Mouse (Mus musculus): Measurements from ENCODE around the gene 1700019N19Rik.

Gene 1700019N19Rik

DNA sequence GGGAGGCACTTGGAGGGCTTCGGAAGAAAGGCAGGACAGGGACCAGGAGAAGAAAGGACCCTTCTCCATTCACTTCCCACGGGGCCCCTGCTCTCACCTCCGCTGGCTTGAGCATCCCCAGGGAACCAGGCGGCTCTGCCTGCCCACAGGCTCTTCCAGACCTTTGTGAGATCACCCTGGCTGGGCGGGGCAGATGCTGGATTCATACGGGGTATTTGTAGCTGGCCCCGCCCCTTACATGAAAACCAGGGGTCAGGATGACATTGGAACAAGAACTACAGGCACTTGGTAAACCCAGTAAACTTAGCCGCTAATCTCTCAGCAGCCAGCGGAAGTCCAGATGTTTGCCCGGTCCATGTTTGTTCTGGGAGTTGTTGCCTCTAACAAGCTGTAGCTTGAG lies at the start of gene 1700019N19Rik:
1700019N19Rik (minus strand) TSS at position 178 of the 400 bp plus-strand sequence.
- no peak for DNase-seq (ENCODE audit: low read depth, low spot score)

DNA sequence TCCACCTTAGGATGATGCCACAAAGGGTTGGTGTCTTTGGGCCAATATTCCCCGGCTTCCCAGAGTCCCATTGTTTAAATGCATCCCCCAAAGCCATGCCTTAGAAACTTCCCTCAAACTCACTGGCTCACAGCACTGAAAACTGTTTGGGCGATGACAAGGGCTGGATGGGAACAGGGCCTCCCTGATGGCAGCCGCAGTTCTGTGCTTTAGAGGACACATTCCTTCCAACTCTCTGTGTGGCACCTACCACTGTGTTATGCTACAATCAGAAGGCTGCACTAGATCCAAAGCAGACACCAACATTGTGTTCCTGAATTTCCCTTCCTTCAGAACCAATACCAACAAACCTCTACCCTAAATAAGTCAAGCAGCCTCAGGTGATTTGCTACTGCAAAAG lies 49.3 kb upstream of the 1700019N19Rik start:
- no peak for DNase-seq (ENCODE audit: low read depth, low spot score)

DNA sequence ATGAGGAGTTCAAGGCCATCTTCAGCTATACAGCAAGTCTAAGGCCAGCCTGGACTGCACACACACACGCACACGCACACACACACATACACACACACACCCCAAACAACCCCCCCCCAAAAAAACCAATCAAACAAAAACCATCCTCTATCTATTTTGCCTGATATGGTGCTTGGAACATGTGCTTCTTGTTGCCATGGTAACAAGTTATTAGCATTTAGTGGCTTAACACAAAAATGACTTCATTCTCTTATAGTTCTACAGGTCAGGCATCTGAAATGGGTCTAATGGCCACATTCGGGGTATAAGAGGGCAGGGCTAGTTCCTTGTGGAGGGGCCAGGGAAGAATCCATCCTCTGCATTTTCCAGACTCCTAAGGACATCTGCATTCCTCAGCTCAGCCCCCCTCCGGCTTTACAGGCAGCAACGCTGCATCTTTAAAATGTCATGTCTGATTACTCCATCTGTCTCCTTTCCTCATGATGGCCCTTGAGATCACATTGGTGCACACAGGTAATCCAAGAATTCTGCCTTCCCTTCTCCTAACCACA lies 46.5 kb upstream of the 1700019N19Rik start:
- no peak for DNase-seq (ENCODE audit: low read depth, low spot score)

DNA sequence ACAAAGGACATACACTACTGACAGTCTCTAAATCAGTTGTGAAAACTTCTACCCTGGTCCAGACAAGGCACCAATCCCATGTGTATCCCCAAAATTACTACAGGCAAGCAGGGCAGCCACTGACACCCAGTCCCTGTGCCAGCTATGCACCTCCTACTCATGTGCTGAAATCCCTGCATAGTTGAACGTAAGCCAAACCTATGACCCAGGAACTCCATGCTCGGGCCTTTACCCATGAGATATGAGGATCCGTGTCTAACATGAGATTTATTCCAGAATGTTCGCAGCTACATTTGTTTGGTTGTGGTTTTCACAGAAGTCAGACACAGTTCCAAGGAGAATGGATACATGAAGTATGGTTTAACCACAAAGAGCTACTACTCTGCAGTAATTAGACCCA lies 45.5 kb upstream of the 1700019N19Rik start:
- DNase-seq (ENCODE audit: low read depth, low spot score), result no peak

DNA sequence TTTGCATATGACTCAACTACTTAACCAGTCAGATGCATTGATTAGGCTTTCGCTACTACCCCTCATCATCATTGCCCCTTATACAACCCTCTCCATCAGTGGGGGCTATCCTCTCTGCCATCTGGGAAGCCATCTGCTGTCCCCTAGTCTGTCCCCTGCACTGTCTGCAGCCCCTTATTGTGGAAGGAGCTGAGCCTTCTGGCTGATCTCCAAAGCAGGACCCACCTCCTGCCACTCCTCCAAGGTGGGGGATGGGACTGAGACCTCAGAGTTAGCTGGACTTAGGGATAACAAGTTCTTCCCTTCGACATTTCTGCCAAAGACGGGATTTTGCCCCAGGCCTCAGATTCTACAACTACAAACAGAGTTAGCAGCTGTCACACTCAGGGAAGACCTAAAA lies 45.1 kb upstream of the 1700019N19Rik start:
- DNase-seq (ENCODE audit: low read depth, low spot score), result no peak

DNA sequence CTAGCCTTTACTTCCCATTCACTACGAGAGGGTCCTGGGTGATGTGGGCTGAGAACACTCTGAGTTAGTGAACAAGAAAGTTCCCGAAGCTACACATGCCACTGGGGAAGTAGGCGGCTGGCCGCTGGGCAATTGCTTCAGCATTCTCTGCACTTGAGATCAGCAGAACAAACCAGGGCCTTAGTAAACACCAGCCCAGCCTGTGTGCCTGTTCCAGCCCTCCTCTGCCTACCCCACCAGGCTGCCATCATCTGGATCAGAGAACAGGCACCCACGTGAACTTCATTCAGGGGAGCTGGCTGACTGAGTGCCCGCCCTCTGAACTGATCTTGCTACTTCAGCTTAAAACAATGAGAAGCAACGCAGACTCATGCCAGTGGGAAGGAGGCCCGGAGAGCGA lies 44.4 kb upstream of the 1700019N19Rik start:
- DNase-seq (ENCODE audit: low read depth, low spot score), result no peak

DNA sequence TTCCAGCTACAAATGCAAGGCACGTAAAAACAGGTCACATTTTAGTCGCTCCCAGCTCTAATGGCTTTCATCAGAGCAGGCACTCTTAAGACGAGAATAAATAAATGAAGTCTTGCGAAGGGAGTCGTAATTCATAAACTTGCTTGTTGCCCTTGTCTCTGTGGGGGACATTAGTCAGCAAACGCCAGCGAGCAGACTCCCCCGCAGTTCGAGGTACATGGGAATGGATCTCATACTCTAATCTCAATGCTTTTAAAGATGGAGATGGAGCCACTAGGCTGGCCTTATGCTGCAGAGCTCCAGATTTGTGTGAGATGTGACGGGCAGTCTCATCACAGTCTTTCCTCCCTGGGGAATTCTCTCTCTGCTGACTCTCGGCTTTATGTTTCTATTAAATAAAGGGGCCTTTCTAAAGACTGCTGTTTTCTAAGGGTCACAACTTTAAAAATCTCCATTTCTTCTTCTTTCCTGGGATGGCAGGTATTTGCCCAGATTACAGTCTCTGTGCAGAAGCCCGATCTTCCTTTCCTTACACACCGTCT lies 39.4 kb upstream of the 1700019N19Rik start:
- no peak for DNase-seq (ENCODE audit: low read depth, low spot score)

DNA sequence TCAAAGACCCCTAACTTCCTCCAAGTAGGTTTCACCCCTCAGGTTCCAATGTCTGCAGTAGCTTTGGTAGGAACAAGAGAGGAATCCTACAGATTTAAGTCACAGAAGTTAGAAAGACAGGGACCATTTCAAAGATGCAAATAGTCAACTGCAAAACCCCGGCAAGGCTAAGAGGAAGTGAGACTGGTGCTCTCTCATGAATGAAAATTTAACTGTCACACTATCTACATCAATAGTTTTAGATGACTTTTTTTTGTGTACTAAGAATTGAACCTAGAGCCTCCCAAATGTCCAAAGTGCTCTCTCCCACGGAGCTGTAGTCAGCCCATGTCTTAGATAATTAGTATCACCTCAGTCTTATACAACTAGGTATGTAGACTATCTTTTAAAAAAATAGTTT lies 38.7 kb upstream of the 1700019N19Rik start:
- DNase-seq (ENCODE audit: low read depth, low spot score), result no peak

DNA sequence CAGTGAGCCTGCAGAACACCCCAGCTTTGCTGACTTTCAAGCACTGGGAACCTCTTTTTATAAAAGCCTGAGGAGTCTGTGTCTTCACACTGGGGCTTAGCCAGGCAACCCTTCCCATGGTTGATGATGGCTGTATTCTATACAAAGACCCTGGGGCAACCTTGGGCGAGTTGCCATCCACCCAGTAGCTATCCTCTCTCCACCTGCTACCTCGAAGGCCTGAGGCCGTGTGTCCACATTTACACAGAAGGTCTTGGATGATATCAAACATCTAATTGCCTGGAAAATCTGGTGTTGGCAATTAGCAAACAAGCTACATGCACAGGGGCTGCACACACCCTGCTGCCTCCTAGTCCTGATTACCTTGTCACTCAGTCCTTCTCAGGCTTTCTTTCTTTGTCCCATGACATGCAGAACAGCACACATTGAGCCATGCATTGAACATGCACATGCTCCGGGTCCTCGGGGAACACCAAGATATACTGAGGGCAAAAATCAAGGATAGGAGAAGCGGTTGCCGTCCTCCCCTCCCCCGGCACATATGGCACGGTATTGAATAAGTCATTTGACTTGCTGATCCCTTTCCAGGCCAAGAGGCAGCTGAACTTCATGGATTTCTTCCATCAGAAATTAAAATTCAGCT lies 37.1 kb upstream of the 1700019N19Rik start:
- DNase-seq (ENCODE audit: low read depth, low spot score), result no peak

DNA sequence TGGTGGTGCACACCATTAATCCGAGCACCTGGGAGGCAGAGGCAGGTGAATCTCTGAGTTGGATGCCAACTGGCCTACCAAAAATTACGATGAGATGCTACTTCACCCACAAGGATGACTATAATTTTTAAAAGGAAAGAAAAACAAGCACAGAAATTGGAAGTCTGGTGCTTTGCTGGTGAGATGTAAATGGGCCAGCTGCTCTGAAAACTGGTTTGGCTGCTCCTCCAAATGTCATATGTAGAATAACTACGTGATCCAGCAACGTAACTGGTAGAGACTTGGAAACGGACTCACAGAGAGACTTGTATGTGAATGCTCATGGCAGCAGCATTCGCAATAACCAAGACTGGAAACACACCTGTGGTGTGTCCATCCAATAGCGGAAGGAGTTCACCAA lies 35.9 kb upstream of the 1700019N19Rik start:
- no peak for DNase-seq (ENCODE audit: low read depth, low spot score)

DNA sequence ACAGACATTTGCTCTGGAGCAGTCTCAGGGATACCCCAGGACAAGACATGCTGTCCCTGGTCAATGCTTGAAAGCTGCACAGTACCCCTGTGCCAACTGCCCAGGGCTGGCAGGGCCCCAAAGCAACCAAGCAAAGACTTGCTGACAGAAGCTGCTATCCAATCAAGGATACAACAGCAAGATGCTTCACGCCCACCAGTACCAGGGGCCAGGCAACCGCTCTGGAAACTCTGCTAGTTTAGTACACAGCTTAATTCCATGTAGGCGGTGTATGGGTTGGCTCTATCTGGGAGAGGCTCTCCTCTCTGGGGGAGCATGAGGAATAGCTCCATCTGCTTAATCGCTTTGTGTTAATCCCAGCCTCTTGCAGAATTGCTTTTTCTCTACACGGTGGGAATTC lies 35.3 kb upstream of the 1700019N19Rik start:
- DNase-seq (ENCODE audit: low read depth, low spot score), result no peak

DNA sequence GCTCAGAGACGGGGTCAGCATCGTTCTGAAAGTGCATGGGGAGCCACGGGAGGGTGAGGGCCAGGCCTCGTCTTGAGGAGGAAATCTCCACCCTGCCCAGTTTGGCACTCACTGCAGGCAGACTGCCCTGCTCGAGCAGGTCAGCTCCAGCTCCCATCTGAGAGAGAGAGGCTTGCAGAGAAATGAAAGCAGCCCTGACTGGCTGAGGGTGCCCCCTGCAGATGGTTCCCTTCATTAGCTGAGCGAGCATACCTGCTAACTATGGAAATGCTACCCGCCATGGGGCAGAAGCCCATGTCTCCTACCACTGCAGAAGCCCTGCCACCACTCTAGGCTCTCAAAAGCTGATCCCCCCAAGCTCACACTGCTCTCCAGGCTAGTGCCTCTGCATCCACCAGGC lies 33.4 kb upstream of the 1700019N19Rik start:
- no peak for DNase-seq (ENCODE audit: low read depth, low spot score)

DNA sequence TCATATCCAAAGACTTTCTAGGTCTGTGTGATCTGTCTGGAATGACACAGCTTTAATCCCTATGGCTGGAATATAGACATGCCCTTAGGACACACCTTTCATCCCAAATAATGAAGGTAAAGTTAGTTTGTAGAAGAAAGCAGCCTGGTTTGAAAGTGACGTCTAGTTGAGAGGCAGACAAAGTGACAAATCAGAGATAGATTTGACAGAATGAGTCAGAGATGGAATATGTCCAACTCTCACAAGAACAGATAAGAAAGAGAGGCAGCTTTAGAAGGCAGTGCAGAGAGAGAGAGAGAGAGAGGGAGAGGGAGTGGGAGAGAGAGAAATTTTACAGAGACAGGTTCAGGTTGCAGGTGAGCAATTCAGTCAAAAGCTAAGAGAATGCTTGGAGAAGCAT lies 30.1 kb upstream of the 1700019N19Rik start:
- DNase-seq (ENCODE audit: low read depth, low spot score), result no peak

DNA sequence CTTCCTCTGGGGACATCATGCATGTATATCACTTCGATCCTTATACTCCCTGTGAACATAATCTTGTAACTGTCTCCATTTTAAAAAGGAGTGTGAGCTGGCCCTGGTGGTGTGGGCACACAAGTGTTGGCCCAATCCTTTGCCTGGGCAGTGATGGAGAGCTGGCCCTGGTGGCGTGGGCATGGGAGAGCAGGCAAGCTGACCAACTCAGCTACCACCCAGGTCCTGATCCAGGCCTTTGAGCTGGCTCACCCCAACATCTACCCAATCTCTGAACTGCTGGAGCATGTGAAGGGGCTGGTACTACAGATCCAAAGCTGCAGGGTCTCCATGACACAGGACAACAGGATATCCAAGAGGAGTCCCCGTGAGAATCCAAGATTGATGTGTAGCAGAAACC lies 29.0 kb upstream of the 1700019N19Rik start:
- DNase-seq (ENCODE audit: low read depth, low spot score), result no peak

DNA sequence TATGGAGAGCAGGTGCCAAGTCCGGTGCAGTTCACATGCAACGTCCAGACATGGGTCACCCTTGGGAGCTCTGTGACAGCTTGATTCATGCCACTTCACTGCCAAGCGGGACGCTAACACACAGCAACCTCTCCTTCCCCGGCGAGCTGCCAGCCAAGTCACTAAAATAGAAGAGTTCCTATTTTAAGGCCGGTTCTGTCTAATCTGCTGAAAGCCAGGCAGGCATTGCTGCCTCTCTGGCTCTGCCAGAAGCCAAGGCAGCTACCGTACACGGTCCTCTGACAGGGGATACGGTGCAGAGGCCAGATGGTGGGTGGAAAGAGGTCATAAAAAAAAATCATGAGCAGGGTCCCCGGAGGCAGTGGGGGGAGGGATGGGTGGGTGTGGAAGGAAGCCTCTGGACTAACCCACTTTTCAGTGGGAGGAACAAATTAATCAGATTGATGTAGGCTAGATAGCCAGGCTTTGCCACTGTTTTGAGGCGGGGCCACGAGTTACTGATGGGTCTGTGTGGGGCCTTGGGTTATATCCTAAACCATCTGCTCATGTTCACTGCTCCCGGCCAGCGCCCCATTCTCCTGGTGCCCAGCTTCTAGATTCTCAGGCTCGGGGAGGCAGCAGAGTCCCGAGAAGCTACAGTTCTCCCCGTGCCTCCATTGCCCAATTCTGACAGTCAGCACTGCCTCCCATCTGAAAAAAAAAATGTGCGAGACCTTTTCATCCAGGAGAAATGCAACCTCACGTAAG lies 28.4 kb upstream of the 1700019N19Rik start:
- no peak for DNase-seq (ENCODE audit: low read depth, low spot score)

DNA sequence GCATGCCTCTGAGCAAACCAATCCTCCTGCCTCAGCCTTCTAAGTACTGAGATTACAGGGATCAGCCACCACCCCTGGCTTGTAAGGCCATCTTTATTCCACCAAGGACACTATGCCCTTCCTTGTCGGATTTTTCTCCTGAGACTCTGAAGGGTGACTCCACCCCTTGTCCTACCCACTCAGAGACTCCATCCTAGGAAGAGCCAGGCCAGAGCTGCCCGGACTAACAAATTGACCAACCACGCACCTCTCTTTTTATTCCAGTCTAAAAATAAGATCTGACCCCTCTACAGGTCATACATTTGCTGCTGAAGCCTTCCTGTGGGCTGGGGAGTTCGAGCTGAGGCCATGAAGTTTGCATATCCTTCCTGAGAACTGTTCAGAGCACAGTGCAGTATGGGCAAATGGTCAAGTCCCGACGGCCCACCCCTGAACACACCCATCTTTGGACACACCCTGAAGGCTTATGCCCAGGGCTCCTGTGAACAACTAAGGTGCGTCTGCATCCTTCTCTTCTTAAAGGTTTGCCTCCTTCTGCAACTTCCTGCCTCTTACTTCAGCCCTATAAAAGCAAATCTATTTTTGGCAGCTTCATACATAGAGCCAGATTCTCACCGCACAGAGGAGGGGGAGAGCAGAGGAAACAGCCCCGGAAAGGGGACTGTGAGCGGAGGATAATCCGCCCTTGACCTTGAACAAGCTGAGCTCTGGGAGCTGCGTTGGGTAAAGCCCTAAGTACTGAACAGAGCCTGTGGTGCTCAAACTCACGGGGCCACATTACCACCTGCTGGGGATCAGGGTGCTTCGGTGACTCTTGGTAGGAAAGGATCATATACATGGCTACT lies 24.5 kb upstream of the 1700019N19Rik start:
- no peak for DNase-seq (ENCODE audit: low read depth, low spot score)

DNA sequence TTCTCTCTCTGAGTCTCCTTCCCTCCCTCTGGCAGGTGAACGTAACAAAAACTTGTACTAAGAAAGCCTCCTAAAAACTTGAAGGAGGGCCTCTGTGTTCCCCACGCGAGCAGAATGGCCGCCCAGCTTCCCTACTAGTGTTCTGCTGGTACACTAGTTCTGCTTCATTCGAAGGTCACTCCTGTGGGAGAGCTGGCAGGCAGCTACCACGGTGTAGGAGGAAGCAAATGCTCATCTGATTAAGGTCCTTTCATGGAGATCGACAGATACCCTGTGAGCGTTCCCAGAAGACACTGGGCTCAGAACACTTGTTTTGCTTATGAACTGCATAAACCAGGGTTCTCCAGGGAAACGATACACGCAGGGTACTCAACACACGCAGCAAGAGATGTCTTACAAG lies 23.1 kb upstream of the 1700019N19Rik start:
- DNase-seq (ENCODE audit: low read depth, low spot score), result no peak

DNA sequence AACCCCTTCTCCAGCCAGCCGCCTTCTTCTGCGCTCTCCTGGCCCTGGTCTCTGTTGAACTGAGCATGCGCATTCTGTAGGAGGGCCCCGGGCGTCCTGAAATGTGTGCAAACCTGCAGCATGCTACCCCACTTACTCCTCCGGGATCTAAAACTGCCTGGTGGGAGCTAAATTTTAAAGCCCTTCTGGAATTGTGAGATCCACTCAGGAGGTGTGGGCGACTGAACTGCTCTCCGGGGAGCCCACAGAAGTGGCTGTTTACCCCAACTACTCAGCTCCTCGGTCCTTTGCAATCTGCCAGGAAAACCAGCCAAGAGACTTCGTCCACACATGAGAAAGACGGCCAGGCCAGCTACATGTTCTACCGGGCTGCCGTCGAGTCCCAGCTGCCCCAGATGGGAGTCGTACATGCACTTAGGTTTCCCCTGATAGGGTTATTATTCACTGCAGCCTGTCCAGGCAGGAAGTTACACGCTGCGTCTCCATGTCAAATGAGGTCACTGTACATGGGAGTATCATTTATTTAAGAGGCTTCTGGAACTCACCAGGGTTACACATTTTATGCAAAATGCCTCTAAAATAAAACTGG lies 22.3 kb upstream of the 1700019N19Rik start:
- no peak for DNase-seq (ENCODE audit: low read depth, low spot score)

DNA sequence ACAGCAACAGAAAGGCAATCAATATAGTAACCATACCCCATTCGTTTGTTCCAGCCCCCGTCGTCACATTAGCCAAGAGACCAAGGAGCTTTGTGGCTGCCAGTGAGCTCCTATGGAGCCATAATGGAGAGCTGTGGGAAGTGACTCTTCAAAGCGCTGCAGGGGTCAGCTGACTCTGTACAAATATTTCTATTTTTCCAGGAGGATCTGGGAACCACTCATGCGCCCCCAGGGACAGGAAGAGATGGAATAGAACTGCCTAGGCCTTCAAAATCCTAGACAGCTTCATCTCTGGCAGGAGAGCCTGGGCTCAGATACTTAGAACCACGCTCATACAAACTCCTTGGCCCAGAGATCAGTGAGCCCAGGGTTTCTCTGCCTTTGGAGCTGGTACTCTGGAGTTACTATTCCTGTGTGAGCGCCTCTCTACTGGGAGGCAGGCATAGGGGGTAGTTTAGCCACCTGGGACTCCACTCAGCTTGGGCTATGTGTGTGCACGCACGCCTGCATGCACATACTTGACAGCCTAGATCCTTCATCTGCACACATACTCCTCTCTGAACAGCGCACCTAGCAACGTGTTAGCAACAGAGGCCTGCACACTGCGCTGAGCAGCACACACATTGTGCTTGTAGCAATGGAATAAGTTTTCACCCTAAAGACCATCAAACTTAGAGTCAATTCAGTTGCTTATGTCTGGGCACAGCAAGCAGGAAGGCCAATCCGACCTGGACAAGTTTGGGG lies 21.1 kb upstream of the 1700019N19Rik start:
- DNase-seq (ENCODE audit: low read depth, low spot score), result no peak

DNA sequence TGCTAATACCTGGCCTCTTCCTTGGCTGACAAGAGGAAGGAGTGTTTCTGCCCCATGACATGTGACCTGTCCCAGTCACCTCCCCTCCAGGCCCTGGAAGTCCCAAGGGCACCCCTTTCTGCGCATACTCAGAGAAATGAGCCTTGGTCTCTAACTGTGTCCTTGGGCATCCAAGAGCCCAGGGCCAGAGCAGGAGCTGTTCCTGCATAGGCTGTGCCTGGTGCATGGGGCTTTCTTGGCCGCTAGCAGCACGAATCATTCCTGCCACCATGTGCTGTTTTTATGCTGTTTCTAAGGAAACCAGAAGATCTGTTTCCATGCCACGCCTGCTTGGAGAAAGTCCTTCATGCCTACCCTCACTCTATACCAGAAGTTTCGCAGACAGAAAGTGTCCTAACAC lies 16.3 kb upstream of the 1700019N19Rik start:
- DNase-seq (ENCODE audit: low read depth, low spot score), result no peak

DNA sequence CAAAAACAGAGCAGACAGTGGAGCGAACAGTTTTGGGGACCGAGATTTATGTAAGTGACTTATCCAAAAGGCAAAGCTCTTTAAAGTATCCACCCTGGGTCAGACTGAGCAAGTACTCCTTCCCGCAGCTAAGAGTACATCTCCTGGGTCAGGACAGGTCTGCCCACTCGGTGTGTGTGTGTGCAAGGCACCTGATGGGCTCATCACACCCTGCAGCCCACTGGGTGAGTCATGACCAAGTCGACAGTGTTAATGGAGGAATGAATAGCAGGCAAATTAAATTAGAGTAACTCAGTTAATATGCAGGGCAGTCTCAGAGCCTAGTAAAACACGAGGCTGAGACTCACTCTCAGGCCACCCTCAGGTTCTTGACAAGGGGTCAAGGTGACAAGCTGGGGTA lies 14.6 kb upstream of the 1700019N19Rik start:
- DNase-seq (ENCODE audit: low read depth, low spot score), result no peak
